Mouse (Mus musculus) MEL (cell line): ENCODE results near the gene Onecut3. TPM values are rescaled to one million over a fixed set of nuclear protein-coding genes. Genes with fewer than 3 reads are reported as not detected.

Experiments used
- DNase-seq: peaks from one replicate; pipeline ENCODE4 v3.0.0; 2011; ENCODE audit warnings: low read depth, low spot score
- H3K27ac ChIP-seq: 2 replicates; pipeline ENCODE4 v1.5.1; 2012; ENCODE audit warnings: low read depth, mild to moderate bottlenecking, control low read depth, low read length, moderate library complexity; ENCODE audit not compliant: control insufficient read depth
- H3K27me3 ChIP-seq, 2 experiments: fragments of 150-350 bp in 1 of 2; sonication (generic) in 1 of 2; 2 replicates each; pipeline ENCODE4 v1.6.1; 2012; ENCODE audit warnings: low read length in 2 of 2, mild to moderate bottlenecking in 2 of 2, improper control_type of control experiment in 1 of 2, moderate library complexity in 1 of 2; ENCODE audit not compliant: insufficient read depth in 2 of 2, control insufficient read depth in 1 of 2
- H3K36me3 ChIP-seq, 2 experiments: 2 replicates each; pipeline ENCODE4 v1.6.1; 2012 to 2014; ENCODE audit warnings: low read length in 2 of 2, improper control_type of control experiment in 1 of 2, inconsistent platforms in 1 of 2, mild to moderate bottlenecking in 1 of 2; ENCODE audit not compliant: insufficient read depth in 2 of 2, control insufficient read depth in 1 of 2
- H3K4me1 ChIP-seq, 2 experiments: fragments of 150-350 bp in 1 of 2; sonication (generic) in 1 of 2; 2 replicates each; pipeline ENCODE4 v1.6.1; 2012; ENCODE audit warnings: low read length in 2 of 2, improper control_type of control experiment in 1 of 2, mild to moderate bottlenecking in 1 of 2; ENCODE audit not compliant: insufficient read depth in 2 of 2, control insufficient read depth in 1 of 2
- H3K4me3 ChIP-seq, 2 experiments: fragments of 150-350 bp in 1 of 2; sonication (generic) in 1 of 2; 2 replicates each; pipeline ENCODE4 v1.5.1; 2012; ENCODE audit warnings: low read depth in 2 of 2, low read length in 2 of 2, mild to moderate bottlenecking in 2 of 2, moderate library complexity in 2 of 2, control low read depth in 1 of 2, improper control_type of control experiment in 1 of 2; ENCODE audit not compliant: control insufficient read depth in 1 of 2, insufficient read depth in 1 of 2
- H3K79me2 ChIP-seq: 2 replicates; pipeline ENCODE4 v1.6.1; 2012; ENCODE audit warnings: mild to moderate bottlenecking, low read length, moderate library complexity; ENCODE audit not compliant: control insufficient read depth, poor library complexity, insufficient read depth
- H3K9ac ChIP-seq: 2 replicates; pipeline ENCODE4 v1.6.1; 2012; ENCODE audit warnings: low read depth, mild to moderate bottlenecking, control low read depth, low read length, moderate library complexity; ENCODE audit not compliant: control insufficient read depth, poor library complexity, severe bottlenecking
- H3K9me3 ChIP-seq: fragments of 150-350 bp; sonication (generic); replicated peaks from 2 replicates; pipeline ENCODE4 v1.6.1; 2012; ENCODE audit warnings: mild to moderate bottlenecking, low read length, improper control_type of control experiment, moderate library complexity; ENCODE audit not compliant: insufficient read depth
- BHLHE40 ChIP-seq: IDR thresholded peaks from 2 replicates; pipeline ENCODE4 v1.6.1; 2012; ENCODE audit warnings: low read depth, mild to moderate bottlenecking, inconsistent platforms, low read length, improper control_type of control experiment, borderline replicate concordance
- CHD1 ChIP-seq: IDR thresholded peaks from 2 replicates; pipeline ENCODE4 v1.6.1; 2012; ENCODE audit warnings: low read depth, mild to moderate bottlenecking, inconsistent platforms, low read length, improper control_type of control experiment
- CHD2 ChIP-seq: IDR thresholded peaks from 2 replicates; pipeline ENCODE4 v1.6.1; 2011; ENCODE audit warnings: low read length, improper control_type of control experiment
- CTCF ChIP-seq, 3 experiments: IDR thresholded peaks in 2 of 3; conservative IDR thresholded peaks in 1 of 3; 2 replicates each; pipeline ENCODE4 v1.5.1; 2011 to 2012; ENCODE audit warnings: low read length in 3 of 3, low read depth in 2 of 3, mild to moderate bottlenecking in 2 of 3, improper control_type of control experiment in 1 of 3, inconsistent platforms in 1 of 3, mixed read lengths in 1 of 3, moderate library complexity in 1 of 3; ENCODE audit not compliant: control insufficient read depth in 1 of 3, insufficient read depth in 1 of 3, poor library complexity in 1 of 3, severe bottlenecking in 1 of 3
- ELF1 ChIP-seq: IDR thresholded peaks from 2 replicates; pipeline ENCODE4 v1.6.1; 2014; ENCODE audit warnings: low read depth, mild to moderate bottlenecking, inconsistent platforms, low read length, improper control_type of control experiment, moderate library complexity
- ETS1 ChIP-seq: IDR thresholded peaks from 2 replicates; pipeline ENCODE4 v1.6.1; 2012; ENCODE audit warnings: low read depth, mild to moderate bottlenecking, inconsistent platforms, low read length, improper control_type of control experiment, moderate library complexity
- MAFK ChIP-seq: IDR thresholded peaks from 2 replicates; pipeline ENCODE4 v1.6.1; 2011; ENCODE audit warnings: low read depth, mild to moderate bottlenecking, low read length, improper control_type of control experiment, borderline replicate concordance
- MAX ChIP-seq: IDR thresholded peaks from 2 replicates; pipeline ENCODE4 v1.6.1; 2011; ENCODE audit warnings: low read length, improper control_type of control experiment
- MXI1 ChIP-seq: IDR thresholded peaks from 2 replicates; pipeline ENCODE4 v1.6.1; 2011; ENCODE audit warnings: mild to moderate bottlenecking, low read depth, low read length, improper control_type of control experiment
- MYB ChIP-seq: IDR thresholded peaks from 2 replicates; pipeline ENCODE4 v1.6.1; 2011; ENCODE audit warnings: mild to moderate bottlenecking, low read depth, low read length, improper control_type of control experiment
- NRF1 ChIP-seq: IDR thresholded peaks from 2 replicates; pipeline ENCODE4 v1.6.1; 2014; ENCODE audit warnings: low read depth, mild to moderate bottlenecking, inconsistent platforms, low read length, improper control_type of control experiment, moderate library complexity; ENCODE audit not compliant: poor library complexity, insufficient read depth, severe bottlenecking
- POLR2AphosphoS2 ChIP-seq: IDR thresholded peaks from 2 replicates; pipeline ENCODE4 v1.6.1; 2011; ENCODE audit warnings: low read length, improper control_type of control experiment
- POLR2AphosphoS5 ChIP-seq: IDR thresholded peaks from 2 replicates; pipeline ENCODE4 v1.6.1; 2012; ENCODE audit warnings: low read depth, borderline replicate concordance, mild to moderate bottlenecking, inconsistent platforms, low read length, moderate library complexity, mixed read lengths
- RAD21 ChIP-seq: IDR thresholded peaks from 2 replicates; pipeline ENCODE4 v1.6.1; 2011; ENCODE audit warnings: mild to moderate bottlenecking, low read depth, low read length, improper control_type of control experiment
- RCOR1 ChIP-seq: IDR thresholded peaks from 2 replicates; pipeline ENCODE4 v1.6.1; 2012; ENCODE audit warnings: low read depth, mild to moderate bottlenecking, inconsistent platforms, low read length, improper control_type of control experiment
- SIN3A ChIP-seq: IDR thresholded peaks from 2 replicates; pipeline ENCODE4 v1.6.1; 2012; ENCODE audit warnings: low read length, improper control_type of control experiment, inconsistent platforms
- SMC3 ChIP-seq: IDR thresholded peaks from 2 replicates; pipeline ENCODE4 v1.6.1; 2011; ENCODE audit warnings: low read depth, low read length, improper control_type of control experiment
- TBP ChIP-seq: IDR thresholded peaks from 2 replicates; pipeline ENCODE4 v1.8.0; 2011; ENCODE audit warnings: low read depth, low read length, improper control_type of control experiment
- TCF12 ChIP-seq: IDR thresholded peaks from 2 replicates; pipeline ENCODE4 v1.6.1; 2014; ENCODE audit warnings: low read depth, mild to moderate bottlenecking, inconsistent platforms, low read length, improper control_type of control experiment, moderate library complexity
- UBTF ChIP-seq: IDR thresholded peaks from 2 replicates; pipeline ENCODE4 v1.6.1; 2012; ENCODE audit warnings: low read depth, mild to moderate bottlenecking, inconsistent platforms, low read length, improper control_type of control experiment, moderate library complexity, borderline replicate concordance; ENCODE audit not compliant: insufficient read depth
- USF1 ChIP-seq: IDR thresholded peaks from 2 replicates; pipeline ENCODE4 v1.6.1; 2014; ENCODE audit warnings: low read depth, mild to moderate bottlenecking, inconsistent platforms, low read length, improper control_type of control experiment, moderate library complexity
- ZMIZ1 ChIP-seq: IDR thresholded peaks from 2 replicates; pipeline ENCODE4 v1.6.1; 2012; ENCODE audit warnings: low read depth, mild to moderate bottlenecking, inconsistent platforms, low read length, improper control_type of control experiment, moderate library complexity
- ZNF384 ChIP-seq: IDR thresholded peaks from 2 replicates; pipeline ENCODE4 v1.6.1; 2012; ENCODE audit warnings: low read depth, mild to moderate bottlenecking, inconsistent platforms, low read length, improper control_type of control experiment
- polyA plus RNA-seq, 2 experiments: library from polyadenylated mRNA; stranded (reverse) in 1 of 2; unstranded in 1 of 2; fragments of >175 nt in 1 of 2; fragments of >200 nt in 1 of 2; gene quantifications; 2 replicates each; pipeline versions ENCODE4 v1.2.1 to v1.2.4; 2012; ENCODE audit warnings: low replicate concordance in 2 of 2, low read depth in 1 of 2; ENCODE audit not compliant: insufficient read length in 2 of 2, insufficient read depth in 1 of 2, missing spikeins in 1 of 2
- total RNA-seq: library from RNA; depleted of rRNA; stranded (reverse); fragments of 300-350 nt; gene quantifications from 2 replicates; pipeline ENCODE4 v1.2.3, GENCODE M21; 2012

Gene Onecut3
- total and polyA plus RNA-seq, 3 experiments, result not detected

- TF ChIP-seq ELF1, result no peak
- no peak for TF ChIP-seq SIN3A
- TF ChIP-seq MAX, result no peak
- no peak for TF ChIP-seq POLR2AphosphoS2
- no peak for TF ChIP-seq CHD1
- no peak for TF ChIP-seq ETS1
- no peak for TF ChIP-seq CHD2
- TF ChIP-seq ZNF384, result no peak
- no peak for TF ChIP-seq POLR2AphosphoS5
- no peak for TF ChIP-seq TCF12
- TF ChIP-seq RCOR1, result no peak
- TF ChIP-seq MAFK, result no peak
- Histone ChIP-seq H3K27ac (no peak overlapping the region), H3K9ac (no peak overlapping the region), H3K4me1 (no peaks in the 10 kb centered on the region), H3K9me3 (no peaks in the 10 kb centered on the region), H3K4me3 (no peak overlapping the region), H3K27me3 (no peaks in the 10 kb centered on the region), H3K79me2 (peaks cover 4% of the 10 kb centered on the region; the same call in 1 of the 2 replicates), H3K36me3 (no peaks in the 10 kb centered on the region; a peak in 1 of 4 replicates)
- no peak for DNase-seq
Measured at GRCm38 (mm10) chr10:80547539-80547938, 52.9 kb downstream of the Onecut3 start.

- H3K27ac ChIP-seq, result no peak overlapping the region
- DNase-seq, result peak; percentile 46
Measured at GRCm38 (mm10) chr10:80548428-80549006, 53.9 kb downstream of the Onecut3 start.

More at GRCm38 (mm10) chr10:80548428-80549006, 53.9 kb downstream of the Onecut3 start:
- H3K79me2 ChIP-seq, result peaks cover 9% of the 10 kb centered on the region
- no peak overlapping the region for H3K4me3 ChIP-seq
- no peak overlapping the region for H3K9ac ChIP-seq
- TF ChIP-seq NRF1 (no peak), ZMIZ1 (no peak), RCOR1 (no peak), TCF12 (no peak), CHD1 (no peak), POLR2AphosphoS5 (no peak), USF1 (no peak), RAD21 (no peak; the same call in 1 of the 2 replicates), POLR2AphosphoS2 (no peak), CTCF (IDR thresholded peaks at IDR 0.05 in 2 of 3, conservative IDR thresholded peaks at IDR 0.05 in 1 of 3; ENCODE audit: control insufficient read depth in 1 of 3, insufficient read depth in 1 of 3, low read depth in 2 of 3, low read length in 3 of 3, poor library complexity in 1 of 3, severe bottlenecking in 1 of 3) (peak; percentile 69 to 86 (median 73)), SMC3 (peak; percentile 48), MYB (no peak), MXI1 (no peak), BHLHE40 (no peak), TBP (no peak), UBTF (no peak)
- peaks cover 0 to 6% of the 10 kb centered on the region in 2 experiments; a peak in 2 of 4 replicates for H3K4me1 ChIP-seq
- H3K27me3 ChIP-seq, result no peaks in the 10 kb centered on the region
- H3K9me3 ChIP-seq, result no peaks in the 10 kb centered on the region
- no peaks in the 10 kb centered on the region; a peak in 1 of 4 replicates for H3K36me3 ChIP-seq
